Mouse (Mus musculus) forebrain, embryonic 12.5 days (tissue): ENCODE data around the gene Ankrd2. TPM values are rescaled to one million over a fixed set of nuclear protein-coding genes. Genes with fewer than 3 reads are reported as not detected.
"Not testable (repeated sequence)": the region's sequence is repeated elsewhere in the genome, so short reads cannot be mapped to it uniquely, and the experiment has no call there.

Experiments
- ATAC-seq: fragments of 200-750 bp; cut with Nextera tagmentation; 2 replicates; pipeline ENCODE4 v1.8.0; 2017; ENCODE audit warnings: moderate TSS enrichment; ENCODE audit not compliant: low FRiP score
- H3K27ac ChIP-seq: fragments of 300-500 bp; sonication (generic); 2 replicates; pipeline ENCODE4 v1.5.1; 2016; ENCODE audit warnings: mild to moderate bottlenecking
- H3K27me3 ChIP-seq: fragments of 300-500 bp; sonication (generic); 2 replicates; pipeline ENCODE4 v1.6.1; 2016; ENCODE audit warnings: mild to moderate bottlenecking
- H3K36me3 ChIP-seq: fragments of 300-500 bp; sonication (generic); replicated peaks from 2 replicates; pipeline ENCODE4 v1.6.1; 2016; ENCODE audit warnings: mild to moderate bottlenecking
- H3K4me1 ChIP-seq: fragments of 300-500 bp; sonication (generic); 2 replicates; pipeline ENCODE4 v1.6.1; 2016
- H3K4me2 ChIP-seq: fragments of 300-500 bp; sonication (generic); 2 replicates; pipeline ENCODE4 v1.6.1; 2016; ENCODE audit warnings: mild to moderate bottlenecking, moderate library complexity
- H3K4me3 ChIP-seq: fragments of 300-500 bp; sonication (generic); replicated peaks from 2 replicates; pipeline ENCODE4 v1.5.1; 2016; ENCODE audit warnings: mild to moderate bottlenecking
- H3K9ac ChIP-seq: fragments of 300-500 bp; sonication (generic); 2 replicates; pipeline ENCODE4 v1.6.1; 2016; ENCODE audit warnings: mild to moderate bottlenecking
- H3K9me3 ChIP-seq: fragments of 300-500 bp; sonication (generic); 2 replicates; pipeline ENCODE4 v1.6.1; 2016
- WGBS: fragments of 180-500 bp; shearing (Covaris S2); methylation state at CpG from one replicate; pipeline ENCODE4 v1.1.7; 2016; 5-methylcytosine and 5-hydroxymethylcytosine counted together
- polyA plus RNA-seq: library from polyadenylated mRNA; unstranded; fragments of >200 nt; fragmentation: Nextera tagmentation; extraction: Ambion mirVana; gene quantifications from 2 replicates; pipeline ENCODE4 v1.2.1, GENCODE M21; 2016

The Ankrd2 gene
- polyA plus RNA-seq, 1 experiment from 2014 or later = 0.28 TPM

DNA sequence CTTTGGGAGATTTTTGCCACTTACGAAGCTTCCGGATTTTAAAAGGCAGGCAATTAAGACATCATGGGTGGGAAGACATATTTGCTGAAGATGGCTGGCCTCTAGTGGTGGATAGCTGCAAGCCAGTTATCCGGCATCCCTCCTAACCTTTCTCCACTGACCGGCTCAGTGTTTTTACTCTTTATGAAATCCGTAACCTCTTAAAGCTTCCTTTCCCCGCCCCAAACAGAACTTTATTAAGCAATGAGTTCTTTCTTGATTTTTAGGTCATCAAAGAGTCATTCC lies 33.4 kb downstream of the Ankrd2 start:
- 73% methylated on average over 6 of the region's 6 CpGs for WGBS
- ATAC-seq = no peak

DNA sequence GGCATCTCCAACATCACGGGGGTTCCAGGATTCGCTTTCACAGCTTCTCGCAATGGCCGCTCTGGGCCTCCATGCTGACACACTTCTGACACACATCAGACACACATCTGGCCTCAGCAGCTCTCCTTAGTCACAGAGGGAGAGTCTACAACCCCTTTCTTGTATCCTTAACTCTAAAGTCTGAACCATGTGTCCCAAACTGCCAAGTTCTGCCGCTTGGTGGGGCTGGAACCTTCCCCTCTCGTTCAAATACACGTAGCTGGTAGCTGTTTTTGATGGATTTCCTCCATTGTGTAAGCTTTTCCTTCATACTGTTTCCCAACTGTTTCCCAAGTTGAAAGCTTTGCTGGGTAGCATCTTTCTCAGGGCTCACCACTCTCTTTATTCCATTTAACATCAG lies 35.4 kb downstream of the Ankrd2 start:
- WGBS = 82% methylated on average over 7 of the region's 7 CpGs
- ATAC-seq = no peak
- H3K9me3 ChIP-seq = no peaks in the 10 kb centered on the region
- H3K4me3 ChIP-seq = no peak overlapping the region
- H3K9ac ChIP-seq = no peak overlapping the region
- no peak overlapping the region for H3K4me2 ChIP-seq
- H3K27ac ChIP-seq = no peak overlapping the region
- peaks cover 26% of the 10 kb centered on the region for H3K36me3 ChIP-seq
- H3K4me1 ChIP-seq = no peaks in the 10 kb centered on the region
- no peaks in the 10 kb centered on the region for H3K27me3 ChIP-seq

More for the DNA sequence above, 33.4 kb downstream of the Ankrd2 start:
- Histone ChIP-seq H3K4me2 (no peak overlapping the region), H3K27me3 (no peaks in the 10 kb centered on the region), H3K9ac (no peak overlapping the region), H3K4me1 (no peaks in the 10 kb centered on the region), H3K27ac (no peak overlapping the region), H3K9me3 (no peaks in the 10 kb centered on the region), H3K36me3 (peaks cover 5% of the 10 kb centered on the region), H3K4me3 (no peak overlapping the region)

DNA sequence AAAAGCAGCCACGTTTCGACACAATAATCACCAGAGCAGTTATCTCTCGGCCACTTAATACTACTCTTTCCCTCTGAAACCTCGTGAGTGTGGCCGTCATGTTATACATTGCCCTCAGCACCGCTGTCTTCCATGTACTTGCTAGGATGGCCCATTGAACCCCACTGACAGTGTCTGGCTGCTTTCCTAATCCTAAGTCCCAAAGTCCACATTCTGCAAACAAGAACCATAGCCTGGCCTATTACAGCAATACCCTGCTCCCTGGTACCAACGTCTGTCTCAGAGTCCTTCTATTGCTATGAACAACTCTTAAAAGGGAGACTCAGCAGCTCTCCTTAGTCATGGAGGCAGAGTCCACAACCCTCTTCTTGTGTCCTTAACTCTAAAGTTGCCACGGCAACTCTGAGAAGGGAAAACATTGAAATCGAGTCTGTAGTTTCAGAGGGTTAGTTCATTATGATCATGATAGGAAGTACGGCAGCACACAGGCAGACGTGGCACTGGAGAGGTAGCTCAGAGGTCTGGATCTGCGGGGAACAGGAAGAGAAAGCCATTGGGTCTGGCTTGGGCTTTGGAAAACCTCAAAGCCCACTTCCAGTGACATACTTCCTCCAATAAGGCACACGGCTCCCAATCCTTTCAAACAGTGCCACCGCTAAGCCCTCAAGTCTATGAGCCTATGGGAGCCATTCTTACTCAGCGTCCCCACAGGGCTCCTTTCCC lies 36.2 kb downstream of the Ankrd2 start:
- Histone ChIP-seq H3K4me1 (no peaks in the 10 kb centered on the region), H3K27me3 (no peaks in the 10 kb centered on the region), H3K4me3 (no peak overlapping the region), H3K9me3 (no peaks in the 10 kb centered on the region), H3K4me2 (no peak overlapping the region), H3K27ac (no peak overlapping the region), H3K36me3 (peaks cover 31% of the 10 kb centered on the region), H3K9ac (no peak overlapping the region)
- WGBS = 83% methylated on average over 15 of the region's 15 CpGs
- no peak for ATAC-seq

GRCm38 (mm10) chr19:42072802-42073201 lies 37.0 kb downstream of the Ankrd2 start:
- Histone ChIP-seq H3K4me2 (no peak overlapping the region), H3K4me1 (no peaks in the 10 kb centered on the region), H3K36me3 (peaks cover 32% of the 10 kb centered on the region), H3K9me3 (no peaks in the 10 kb centered on the region), H3K4me3 (no peak overlapping the region), H3K9ac (no peak overlapping the region), H3K27me3 (no peaks in the 10 kb centered on the region), H3K27ac (no peak overlapping the region)
- no peak for ATAC-seq
- 86% methylated on average over 7 of the region's 7 CpGs for WGBS

DNA sequence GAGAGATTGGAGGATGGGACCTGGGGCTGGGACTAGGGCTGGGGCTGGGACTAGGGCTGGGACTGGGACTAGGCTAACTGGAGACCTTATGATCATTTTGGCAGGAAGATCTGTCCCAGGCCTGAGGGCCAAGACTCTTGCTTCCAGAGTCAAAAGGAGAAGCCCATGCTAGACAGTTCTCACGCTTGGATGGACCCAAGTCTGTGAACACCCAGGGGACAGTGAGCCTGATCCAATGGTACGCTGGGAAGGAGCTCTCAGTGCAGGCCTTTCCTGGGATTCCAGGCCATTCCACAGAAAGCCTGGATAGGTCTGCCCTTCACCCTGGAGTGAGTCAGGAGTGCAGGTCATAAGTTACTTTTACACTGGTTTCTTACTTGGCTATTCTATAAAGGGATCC lies 39.3 kb downstream of the Ankrd2 start:
- H3K27me3 ChIP-seq = no peaks in the 10 kb centered on the region
- H3K9me3 ChIP-seq = no peaks in the 10 kb centered on the region
- peak overlapping the region; percentile 17; the same call in 1 of the 2 replicates for H3K9ac ChIP-seq
- 92% methylated on average over 2 of the region's 2 CpGs for WGBS
- no peaks in the 10 kb centered on the region for H3K4me1 ChIP-seq
- H3K4me2 ChIP-seq = no peak overlapping the region
- peaks cover 39% of the 10 kb centered on the region for H3K36me3 ChIP-seq
- H3K27ac ChIP-seq = no peak overlapping the region
- H3K4me3 ChIP-seq = no peak overlapping the region
- ATAC-seq = no peak

GRCm38 (mm10) chr19:42075992-42076391 lies 40.2 kb downstream of the Ankrd2 start:
- no peak overlapping the region for H3K9ac ChIP-seq
- no peak overlapping the region for H3K27ac ChIP-seq
- 93% methylated on average over 16 of the region's 16 CpGs for WGBS
- H3K4me3 ChIP-seq = no peak overlapping the region
- H3K27me3 ChIP-seq = no peaks in the 10 kb centered on the region
- H3K4me2 ChIP-seq = no peak overlapping the region
- peaks cover 39% of the 10 kb centered on the region for H3K36me3 ChIP-seq
- ATAC-seq = no peak
- H3K9me3 ChIP-seq = no peaks in the 10 kb centered on the region
- no peaks in the 10 kb centered on the region for H3K4me1 ChIP-seq

GRCm38 (mm10) chr19:42078566-42078965 lies 42.8 kb downstream of the Ankrd2 start:
- Histone ChIP-seq H3K36me3 (peaks cover 39% of the 10 kb centered on the region), H3K9me3 (no peaks in the 10 kb centered on the region), H3K9ac (no peak overlapping the region), H3K4me2 (no peak overlapping the region), H3K4me3 (no peak overlapping the region), H3K4me1 (no peaks in the 10 kb centered on the region), H3K27me3 (no peaks in the 10 kb centered on the region), H3K27ac (no peak overlapping the region)
- 98% methylated on average over 8 of the region's 8 CpGs for WGBS
- ATAC-seq = no peak

- Histone ChIP-seq H3K4me3 (no peak overlapping the region), H3K36me3 (peaks cover 35% of the 10 kb centered on the region), H3K4me1 (no peaks in the 10 kb centered on the region), H3K4me2 (no peak overlapping the region), H3K9me3 (no peaks in the 10 kb centered on the region), H3K27me3 (no peaks in the 10 kb centered on the region), H3K27ac (no peak overlapping the region), H3K9ac (no peak overlapping the region)
- 97% methylated on average over 12 of the region's 12 CpGs for WGBS
- no peak for ATAC-seq
Measured at GRCm38 (mm10) chr19:42079006-42079405, 43.2 kb downstream of the Ankrd2 start.

DNA sequence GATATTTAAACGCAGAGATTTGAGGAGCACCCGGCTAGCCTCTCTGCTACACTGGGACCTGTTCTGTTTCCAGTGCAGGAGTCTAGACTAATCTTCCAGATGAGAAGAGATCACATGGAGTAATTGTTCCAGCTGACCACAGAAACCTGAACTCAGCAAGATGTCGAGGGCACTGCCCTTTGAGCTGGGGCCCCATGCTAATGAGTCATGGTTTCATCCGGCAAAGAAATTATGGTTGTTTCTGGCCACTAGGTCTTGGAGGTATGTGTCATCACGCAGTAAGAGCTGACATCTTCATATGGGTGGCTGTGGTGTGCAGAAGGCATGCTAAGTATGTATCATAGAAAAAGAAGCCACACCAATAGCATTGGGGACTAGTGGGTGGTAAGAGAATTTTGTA lies 44.1 kb downstream of the Ankrd2 start:
- Histone ChIP-seq H3K27me3 (no peaks in the 10 kb centered on the region), H3K36me3 (peaks cover 26% of the 10 kb centered on the region), H3K27ac (no peak overlapping the region), H3K9me3 (no peaks in the 10 kb centered on the region), H3K4me2 (no peak overlapping the region), H3K9ac (no peak overlapping the region), H3K4me3 (no peak overlapping the region), H3K4me1 (no peaks in the 10 kb centered on the region)
- 84% methylated on average over 5 of the region's 5 CpGs for WGBS
- no peak for ATAC-seq

- Histone ChIP-seq H3K27ac (no peak overlapping the region), H3K9me3 (no peaks in the 10 kb centered on the region), H3K9ac (no peak overlapping the region), H3K4me1 (peaks cover 2% of the 10 kb centered on the region; the same call in 1 of the 2 replicates), H3K27me3 (no peaks in the 10 kb centered on the region), H3K36me3 (peaks cover 21% of the 10 kb centered on the region), H3K4me3 (no peak overlapping the region), H3K4me2 (no peak overlapping the region)
- 89% methylated on average over 11 of the region's 11 CpGs for WGBS
- no peak for ATAC-seq
Measured at GRCm38 (mm10) chr19:42080469-42080868, 44.7 kb downstream of the Ankrd2 start.

GRCm38 (mm10) chr19:42081613-42082012 lies 45.8 kb downstream of the Ankrd2 start:
- H3K27ac ChIP-seq, ATAC-seq, H3K9ac ChIP-seq, H3K4me3 ChIP-seq, H3K27me3 ChIP-seq, H3K9me3 ChIP-seq, H3K4me1 ChIP-seq, H3K36me3 ChIP-seq, H3K4me2 ChIP-seq: not testable (repeated sequence)
- 93% methylated on average over 5 of the region's 5 CpGs for WGBS

DNA sequence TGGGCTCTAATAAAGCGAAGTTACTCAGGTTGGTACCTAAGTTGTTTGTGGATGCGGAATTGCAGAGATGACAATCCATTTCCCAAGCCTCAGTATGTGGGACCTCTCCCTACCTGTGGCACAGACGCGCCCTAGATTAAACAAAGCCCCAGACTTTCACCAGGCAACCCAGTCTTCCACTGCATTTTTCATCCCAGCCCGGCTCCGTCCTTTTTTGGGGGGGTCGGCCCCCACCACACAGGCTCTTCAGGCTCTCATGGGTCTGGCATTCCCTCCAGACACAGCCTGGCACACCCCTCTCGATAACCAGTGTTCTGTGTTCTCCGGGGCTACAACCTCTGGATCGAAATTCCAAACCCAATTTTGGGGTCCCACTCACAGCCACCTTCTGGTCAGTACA lies 49.9 kb downstream of the Ankrd2 start:
- WGBS = 10% methylated on average over 10 of the region's 10 CpGs

DNA sequence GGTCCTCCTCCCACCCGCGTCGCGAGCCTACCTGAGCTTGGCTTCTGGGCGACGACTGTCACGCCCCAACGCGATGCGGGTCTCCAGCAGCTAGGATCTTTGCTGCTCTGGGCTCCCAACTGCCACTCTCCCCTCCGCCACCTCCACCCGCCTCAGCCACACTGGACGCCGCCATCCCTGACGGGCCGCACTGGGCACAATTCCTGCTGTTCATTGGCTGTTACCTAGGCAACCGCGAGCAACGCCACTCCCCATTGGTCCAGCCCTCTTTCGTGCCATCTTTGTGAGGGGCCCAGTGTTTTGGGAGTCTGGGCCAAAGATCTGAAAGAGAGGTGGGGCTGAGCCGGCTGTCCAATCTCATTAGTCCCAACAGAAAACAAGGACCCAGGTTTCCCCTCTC lies 50.4 kb downstream of the Ankrd2 start, which contains the start of gene Morn4:
Gene Morn4 (minus strand): TSS at position 192 of the 400 bp plus-strand sequence.
- Histone ChIP-seq H3K4me3 (peak within 1 kb of the TSS; percentile 82), H3K9me3 (no peaks in the 10 kb centered on the region), H3K27ac (peak within 1 kb of the TSS; percentile 79), H3K36me3 (no peaks in the 10 kb centered on the region), H3K9ac (peak within 1 kb of the TSS; percentile 73), H3K27me3 (no peaks in the 10 kb centered on the region), H3K4me1 (peaks cover 23% of the 10 kb centered on the region), H3K4me2 (peak within 1 kb of the TSS; percentile 88)
- 1% methylated on average over 21 of the region's 21 CpGs for WGBS
- peak; percentile 90 for ATAC-seq

More for the DNA sequence above, 49.9 kb downstream of the Ankrd2 start:
- Histone ChIP-seq H3K4me1 (peaks cover 19% of the 10 kb centered on the region), H3K36me3 (no peaks in the 10 kb centered on the region), H3K27ac (peak overlapping the region; percentile 79), H3K9me3 (no peaks in the 10 kb centered on the region), H3K4me2 (peak overlapping the region; percentile 88), H3K9ac (peak overlapping the region; percentile 73), H3K27me3 (no peaks in the 10 kb centered on the region), H3K4me3 (peak overlapping the region; percentile 82)
- ATAC-seq = peak; percentile 1; the same call in 1 of the 2 replicates
